21 mouse cellular contexts compared by ENCODE assay signal in the genomic region with DNA sequence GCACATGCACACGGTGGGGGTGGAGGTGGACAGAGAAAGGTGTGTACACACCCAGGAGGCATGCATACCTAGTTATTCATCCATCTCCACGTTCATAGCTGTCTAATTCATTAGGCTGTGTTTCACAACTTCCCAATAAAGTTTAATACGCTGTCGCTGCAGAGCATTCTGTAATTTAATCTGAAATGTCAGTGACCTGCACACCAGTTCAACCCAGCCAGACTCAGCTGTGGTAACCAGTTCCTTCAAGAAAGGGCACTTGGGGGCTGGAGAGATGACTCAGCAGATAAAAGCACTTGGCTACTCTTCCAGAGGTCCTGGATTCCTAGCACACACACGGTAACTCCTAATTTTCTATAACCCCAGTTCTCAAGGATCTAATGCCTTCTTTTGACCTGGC.
DNase-seq lines count a peak whose midpoint lies in the region; TF ChIP-seq lines count a peak whose summit lies in the region.
"Had no signal": no experiment of that assay in that cellular context is flagged by ENCODE, and none has a peak within 500 bp of the region (broad histone marks: within the 10 kb centered on the region; RNA-seq: fewer than 3 reads in every experiment).

No protein-coding gene starts in this region.

- H3K9ac ChIP-seq in ES-E14 (ENCODE audit: insufficient read depth, low read depth, low read length, poor library complexity, severe bottlenecking), result no peak overlapping the region
- H3K9ac ChIP-seq: embryonic facial prominence, embryonic 15.5 days; forebrain, embryonic 15.5 days; hindbrain, embryonic 14.5 days; intestine, embryonic 15.5 days had no signal

- H3K9me3 ChIP-seq in heart, embryonic 10.5 days, result no peaks in the 10 kb centered on the region
- no peaks in the 10 kb centered on the region for H3K9me3 ChIP-seq in ES-E14 (ENCODE audit: control insufficient read depth, insufficient read depth, low read depth, low read length)
- H3K9me3 ChIP-seq: embryonic facial prominence, embryonic 15.5 days; forebrain, embryonic 15.5 days; hindbrain, embryonic 10.5 days; intestine, embryonic 15.5 days had no signal

- TF ChIP-seq POLR2A in kidney, adult 2 months (IDR thresholded peaks at IDR 0.05; ENCODE audit: low read depth, low read length), result no peak

- peaks cover 17% of the 10 kb centered on the region for H3K36me3 ChIP-seq in heart, embryonic 10.5 days
- no peaks in the 10 kb centered on the region for H3K36me3 ChIP-seq in kidney, adult 2 months (ENCODE audit: control insufficient read depth, insufficient read depth, low read length)
- H3K36me3 ChIP-seq in ES-E14 (ENCODE audit: control insufficient read depth, insufficient read depth, low read length, poor library complexity, severe bottlenecking), result no peaks in the 10 kb centered on the region
- H3K36me3 ChIP-seq: forebrain, embryonic 15.5 days; intestine, embryonic 15.5 days had no signal

- H3K4me1 ChIP-seq in heart, embryonic 10.5 days, result peaks cover 33% of the 10 kb centered on the region
- H3K4me1 ChIP-seq in kidney, adult 2 months (ENCODE audit: control insufficient read depth, insufficient read depth, low read length), result no peaks in the 10 kb centered on the region
- H3K4me1 ChIP-seq in ES-E14 (ENCODE audit: control insufficient read depth in 2 of 2, insufficient read depth in 2 of 2, low read length in 2 of 2, poor library complexity in 1 of 2), result no peaks in the 10 kb centered on the region; a peak in 1 of 4 replicates
- H3K4me1 ChIP-seq: forebrain, embryonic 15.5 days; hindbrain, embryonic 10.5 days had no signal

- WGBS in heart, embryonic 10.5 days, result 83% methylated on average over 5 of the region's 5 CpGs
- 38% methylated on average over 5 of the region's 5 CpGs for WGBS in kidney, adult 2 months

- no peak for DNase-seq in heart, embryonic 10.5 days (ENCODE audit: low spot score)
- no peak for DNase-seq in heart, postnatal 36 days
- peak; percentile 35 for DNase-seq in kidney, adult 2 months
- no peak for DNase-seq in kidney, postnatal 10 days
- DNase-seq in kidney, postnatal 25 days, result peak; percentile 18 to 42
- DNase-seq in kidney, adult 18-20 months, result no peak
- no peak for DNase-seq in ES-E14 (ENCODE audit: low read depth, low spot score)
- DNase-seq in retina, embryonic 14.5 days (ENCODE audit: low spot score), result no peak
- DNase-seq: adrenal gland, postnatal 10 days; cerebellum, adult 11 months; cerebellum, adult 8-10 months; cerebellum, postnatal 14 days; embryo, embryonic 11 days; gastrocnemius, postnatal 10 days; heart, adult 2 months had no signal

- TF ChIP-seq CTCF in kidney, adult 2 months (conservative IDR thresholded peaks at IDR 0.05; ENCODE audit: insufficient read depth, insufficient read length, low read depth, low read length), result no peak

- intact Hi-C loops in heart, postnatal 36 days (cut with DNase I), result no loop called here

- no peak overlapping the region for H3K4me3 ChIP-seq in heart, embryonic 10.5 days
- H3K4me3 ChIP-seq in kidney, adult 2 months (ENCODE audit: insufficient read depth, low read depth, low read length), result no peak overlapping the region
- no peak overlapping the region for H3K4me3 ChIP-seq in ES-E14 (ENCODE audit: insufficient read depth in 1 of 2, low read depth in 1 of 2, low read length in 2 of 2, poor library complexity in 1 of 2, severe bottlenecking in 1 of 2)
- H3K4me3 ChIP-seq: embryonic facial prominence, embryonic 15.5 days; erythroblast, embryonic 14.5 days; forebrain, embryonic 15.5 days; heart, adult 2 months; hindbrain, embryonic 10.5 days; intestine, embryonic 15.5 days had no signal

- in situ Hi-C loops in ES-E14 (cut with MboI; ENCODE audit: low sequenced_read_pairs in 2 of 2, unreplicated experiment in 2 of 2), result no loop called here

- H3K27me3 ChIP-seq in heart, embryonic 10.5 days (ENCODE audit: insufficient read depth, poor library complexity, severe bottlenecking), result no peaks in the 10 kb centered on the region
- H3K27me3 ChIP-seq in kidney, adult 2 months (replicated peaks; ENCODE audit: control insufficient read depth, insufficient read depth, low read length), result no peaks in the 10 kb centered on the region
- H3K27me3 ChIP-seq: embryonic facial prominence, embryonic 15.5 days; forebrain, embryonic 15.5 days; intestine, embryonic 15.5 days had no signal

- 0 out of 2 replicates have a peak overlapping the region, but pooled peaks have one; percentile 80 for H3K27ac ChIP-seq in heart, embryonic 10.5 days
- H3K27ac ChIP-seq in kidney, adult 2 months (ENCODE audit: insufficient read depth, low read depth, low read length), result no peak overlapping the region
- no peak overlapping the region for H3K27ac ChIP-seq in ES-E14 (ENCODE audit: insufficient read depth, low read depth, low read length, poor library complexity, severe bottlenecking)
- H3K27ac ChIP-seq: embryonic facial prominence, embryonic 15.5 days; forebrain, embryonic 15.5 days; hindbrain, embryonic 10.5 days; hindbrain, embryonic 14.5 days had no signal

TF ChIP-seq in ES-E14, 5 proteins besides CTCF, POLR2A, EP300 and RAD21:
- TF ChIP-seq ZNF384 (IDR thresholded peaks at IDR 0.05; ENCODE audit: low read depth, low read length), result no peak
- peak; percentile 52; the same call in 1 of the 2 replicates for TF ChIP-seq MAFK (IDR thresholded peaks at IDR 0.05; ENCODE audit: insufficient read depth, low read depth, low read length)
- no peak for TF ChIP-seq ZC3H11A (IDR thresholded peaks at IDR 0.05; ENCODE audit: borderline replicate concordance, low read depth, low read length)
TF ChIP-seq in ES-E14: peak in this region for 1.

Comparison
In these comparisons a context has a peak if more than half of its experiments do, and no peak if none do; other contexts are left out.
1. DNase-seq: peak in kidney, adult 2 months (single experiment) and kidney, postnatal 25 days (2 of 2); none in heart, embryonic 10.5 days (single experiment), heart, postnatal 36 days (0 of 2), kidney, postnatal 10 days (single experiment), kidney, adult 18-20 months (single experiment), ES-E14 (single experiment) and retina, embryonic 14.5 days (single experiment).